In the genomic region with DNA sequence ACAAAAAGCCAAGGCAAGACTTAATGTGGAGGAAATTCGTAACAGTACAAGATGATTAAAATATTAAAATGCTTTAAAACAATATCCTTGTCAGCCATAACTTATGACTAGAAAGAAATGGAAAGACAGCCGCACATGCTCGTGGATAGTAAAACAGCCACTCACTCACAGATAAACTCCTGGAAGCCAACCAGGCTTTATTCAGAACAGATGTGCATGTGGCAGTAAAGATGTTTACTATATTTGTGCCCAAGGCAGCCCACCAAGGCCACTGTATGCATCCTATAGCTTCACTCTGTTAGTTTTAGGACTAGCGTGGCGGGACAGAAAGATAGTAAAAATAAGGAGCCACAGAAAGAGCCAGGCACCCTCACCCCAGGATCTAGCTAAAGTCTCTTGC, we compare ENCODE assay signal across 27 mouse cellular contexts.
"Had no signal": no experiment of that assay in that cellular context is flagged by ENCODE, and none has a peak within 500 bp of the region (broad histone marks: within the 10 kb centered on the region; RNA-seq: fewer than 3 reads in every experiment).

No protein-coding gene starts in this region.

- H3K4me1 ChIP-seq: hindbrain, embryonic 12.5 days; intestine, embryonic 15.5 days; liver, embryonic 12.5 days had no signal

- H3K36me3 ChIP-seq: heart, embryonic 10.5 days; heart, embryonic 12.5 days; hindbrain, embryonic 10.5 days; hindbrain, embryonic 12.5 days; intestine, embryonic 15.5 days; kidney, embryonic 15.5 days; limb, embryonic 12.5 days; limb, embryonic 15.5 days; liver, embryonic 12.5 days had no signal

- H3K27ac ChIP-seq: gastrocnemius, adult 2 months; heart, embryonic 10.5 days; hindbrain, embryonic 10.5 days; hindbrain, embryonic 12.5 days; hindbrain, embryonic 14.5 days; intestine, embryonic 15.5 days; kidney, embryonic 15.5 days; layer of hippocampus, adult 2 months; left cerebral cortex, adult 2 months; limb, embryonic 12.5 days; limb, embryonic 15.5 days; liver, embryonic 12.5 days; liver, embryonic 14.5 days had no signal

- ATAC-seq: hindbrain, embryonic 16.5 days; inflammation-experienced regulatory T-cells, adult 6 months; intestine, embryonic 15.5 days; intestine, postnatal 0 days; liver, embryonic 12.5 days had no signal

- H3K9me3 ChIP-seq: heart, embryonic 10.5 days; heart, embryonic 12.5 days; hindbrain, embryonic 10.5 days; hindbrain, embryonic 12.5 days; intestine, embryonic 15.5 days; kidney, embryonic 15.5 days; limb, embryonic 12.5 days; limb, embryonic 15.5 days; liver, embryonic 12.5 days had no signal

- H3K4me3 ChIP-seq: gastrocnemius, adult 2 months; heart, embryonic 10.5 days; heart, embryonic 12.5 days; hindbrain, embryonic 10.5 days; hindbrain, embryonic 12.5 days; intestine, embryonic 15.5 days; kidney, embryonic 15.5 days; layer of hippocampus, adult 2 months; left cerebral cortex, adult 2 months; limb, embryonic 12.5 days; limb, embryonic 15.5 days; liver, embryonic 12.5 days had no signal

- H3K4me2 ChIP-seq: heart, embryonic 12.5 days; hindbrain, embryonic 12.5 days; hindbrain, embryonic 14.5 days; intestine, embryonic 15.5 days; kidney, embryonic 15.5 days; limb, embryonic 12.5 days; limb, embryonic 15.5 days; liver, embryonic 12.5 days had no signal

- DNase-seq: gastrocnemius, adult 2 months; gastrocnemius, postnatal 14 days; gastrocnemius, postnatal 36 days; heart, adult 11 months; heart, postnatal 10 days; heart, postnatal 4 days; kidney, adult 18-20 months; kidney, adult 9 months; kidney, postnatal 10 days; kidney, postnatal 25 days; kidney, postnatal 4 days had no signal

- H3K27me3 ChIP-seq: heart, embryonic 12.5 days; hindbrain, embryonic 12.5 days; intestine, embryonic 15.5 days; kidney, embryonic 15.5 days; limb, embryonic 12.5 days; limb, embryonic 15.5 days; liver, embryonic 12.5 days had no signal

- H3K9ac ChIP-seq: heart, embryonic 12.5 days; hindbrain, embryonic 12.5 days; hindbrain, embryonic 14.5 days; intestine, embryonic 15.5 days; kidney, embryonic 15.5 days; limb, embryonic 12.5 days; limb, embryonic 15.5 days; liver, embryonic 12.5 days; liver, embryonic 14.5 days had no signal
